Mouse (Mus musculus) kidney, adult 2 months (tissue): Measurements from ENCODE around the gene Ifi205. TPM values are rescaled to one million over a fixed set of nuclear protein-coding genes. Genes with fewer than 3 reads are reported as not detected.
A peak's percentile ranks its signal among the peaks of the same experiment; 100 is the strongest.
"Not testable (repeated sequence)": the region's sequence is repeated elsewhere in the genome, so short reads cannot be mapped to it uniquely, and the experiment has no call there.

Experiments used
- DNase-seq: peaks from one replicate; pipeline ENCODE4 v3.0.0; 2021
- H3K27ac ChIP-seq: fragments of 200-500 bp; 2 replicates; pipeline ENCODE4 v1.5.1; 2012; ENCODE audit warnings: low read depth, low read length, control low read depth, inconsistent platforms; ENCODE audit not compliant: insufficient read depth
- H3K27me3 ChIP-seq: fragments of 200-500 bp; replicated peaks from 2 replicates; pipeline ENCODE4 v1.6.1; 2012; ENCODE audit warnings: mild to moderate bottlenecking, moderate library complexity, low read length, inconsistent platforms; ENCODE audit not compliant: control insufficient read depth, insufficient read depth
- H3K36me3 ChIP-seq: fragments of 200-500 bp; 2 replicates; pipeline ENCODE4 v1.6.1; 2012; ENCODE audit warnings: mild to moderate bottlenecking, moderate library complexity, low read length, inconsistent platforms; ENCODE audit not compliant: control insufficient read depth, insufficient read depth
- H3K4me1 ChIP-seq: fragments of 200-500 bp; 2 replicates; pipeline ENCODE4 v1.6.1; 2011; ENCODE audit warnings: low read length; ENCODE audit not compliant: control insufficient read depth, insufficient read depth
- H3K4me3 ChIP-seq: fragments of 200-500 bp; 2 replicates; pipeline ENCODE4 v1.5.1; 2011; ENCODE audit warnings: mild to moderate bottlenecking, low read depth, low read length, control low read depth; ENCODE audit not compliant: insufficient read depth
- CTCF ChIP-seq: fragments of 200-500 bp; conservative IDR thresholded peaks from 2 replicates; pipeline ENCODE4 v1.5.1; 2011; ENCODE audit warnings: low read depth, mild to moderate bottlenecking, control low read depth, low read length, moderate library complexity, mixed read lengths; ENCODE audit not compliant: insufficient read depth, insufficient read length
- POLR2A ChIP-seq: fragments of 200-500 bp; IDR thresholded peaks from one replicate; pipeline ENCODE4 v1.6.1; 2011; ENCODE audit warnings: low read depth, low read length, control low read depth
- WGBS: fragments of 180-500 bp; shearing (Covaris S2); methylation state at CpG from one replicate; pipeline ENCODE4 v1.1.7; 2018; 5-methylcytosine and 5-hydroxymethylcytosine counted together
- polyA plus RNA-seq: library from polyadenylated mRNA; depleted of rRNA; stranded (reverse); fragments of >200 nt; gene quantifications from 2 replicates; pipeline ENCODE4 v1.2.3, GENCODE M21; 2012

Gene Ifi205
- polyA plus RNA-seq, 1 experiment = 0.64 TPM

DNA sequence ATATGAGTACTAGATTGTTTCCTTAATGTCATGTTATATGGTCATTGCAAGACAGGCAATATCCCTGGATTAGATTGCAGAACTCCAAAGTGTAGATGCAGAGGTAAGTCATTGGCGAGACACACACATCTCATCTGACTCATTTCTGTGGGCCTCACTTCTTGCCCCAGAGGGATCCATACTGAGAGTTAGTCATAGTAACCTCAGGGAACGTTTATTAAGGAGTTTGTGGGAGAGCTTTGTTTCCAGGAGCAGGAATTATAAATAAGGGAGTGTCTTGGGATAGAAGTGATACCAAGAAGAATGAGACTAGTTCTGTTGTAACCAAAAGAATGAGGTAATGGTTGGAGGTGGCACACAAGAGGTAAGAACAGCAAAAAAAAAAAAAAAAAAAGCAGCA lies 17.3 kb upstream of the Ifi205 start, which contains the start of gene Olfr432:
Olfr432 (plus strand) TSS at position 313 of the 400 bp plus-strand sequence.
- WGBS = 61% methylated on average over 2 of the region's 2 CpGs
- TF ChIP-seq POLR2A = no peak
- TF ChIP-seq CTCF = no peak
- Histone ChIP-seq H3K27me3 (no peaks in the 10 kb centered on the region), H3K36me3 (no peaks in the 10 kb centered on the region), H3K4me3 (no peak within 1 kb of the TSS), H3K27ac (no peak within 1 kb of the TSS), H3K4me1 (no peaks in the 10 kb centered on the region)
- DNase-seq = no peak

DNA sequence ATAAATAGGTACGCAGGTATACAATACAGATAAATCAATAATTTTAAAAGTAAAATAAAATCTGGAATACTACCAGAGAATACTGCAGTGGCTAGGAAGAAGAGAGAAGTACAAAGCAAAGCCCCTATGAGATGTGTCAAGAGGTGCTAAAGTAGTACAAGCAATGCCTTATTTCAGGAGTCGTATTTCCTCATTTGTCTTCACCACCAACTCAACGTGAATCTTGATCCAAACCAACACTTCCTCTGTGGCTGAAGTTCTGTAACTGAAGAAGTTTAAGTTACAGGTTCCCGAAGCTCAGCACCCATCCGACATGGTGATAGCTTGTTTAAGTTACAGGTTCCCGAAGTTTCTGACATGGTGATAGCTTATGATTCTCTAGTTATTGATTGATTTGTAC lies 16.6 kb upstream of the Ifi205 start:
- H3K27ac ChIP-seq, H3K27me3 ChIP-seq, H3K36me3 ChIP-seq, H3K4me1 ChIP-seq, H3K4me3 ChIP-seq, DNase-seq: not testable (repeated sequence)
- WGBS = 59% methylated on average over 6 of the region's 6 CpGs

GRCm38 (mm10) chr1:174044431-174044830 lies 12.8 kb upstream of the Ifi205 start:
- no peak for TF ChIP-seq CTCF
- TF ChIP-seq POLR2A = no peak
- Histone ChIP-seq H3K4me1 (no peaks in the 10 kb centered on the region), H3K36me3 (no peaks in the 10 kb centered on the region), H3K27ac (no peak overlapping the region), H3K4me3 (no peak overlapping the region), H3K27me3 (no peaks in the 10 kb centered on the region)
- WGBS = 64% methylated on average over 2 of the region's 2 CpGs
- DNase-seq = no peak

DNA sequence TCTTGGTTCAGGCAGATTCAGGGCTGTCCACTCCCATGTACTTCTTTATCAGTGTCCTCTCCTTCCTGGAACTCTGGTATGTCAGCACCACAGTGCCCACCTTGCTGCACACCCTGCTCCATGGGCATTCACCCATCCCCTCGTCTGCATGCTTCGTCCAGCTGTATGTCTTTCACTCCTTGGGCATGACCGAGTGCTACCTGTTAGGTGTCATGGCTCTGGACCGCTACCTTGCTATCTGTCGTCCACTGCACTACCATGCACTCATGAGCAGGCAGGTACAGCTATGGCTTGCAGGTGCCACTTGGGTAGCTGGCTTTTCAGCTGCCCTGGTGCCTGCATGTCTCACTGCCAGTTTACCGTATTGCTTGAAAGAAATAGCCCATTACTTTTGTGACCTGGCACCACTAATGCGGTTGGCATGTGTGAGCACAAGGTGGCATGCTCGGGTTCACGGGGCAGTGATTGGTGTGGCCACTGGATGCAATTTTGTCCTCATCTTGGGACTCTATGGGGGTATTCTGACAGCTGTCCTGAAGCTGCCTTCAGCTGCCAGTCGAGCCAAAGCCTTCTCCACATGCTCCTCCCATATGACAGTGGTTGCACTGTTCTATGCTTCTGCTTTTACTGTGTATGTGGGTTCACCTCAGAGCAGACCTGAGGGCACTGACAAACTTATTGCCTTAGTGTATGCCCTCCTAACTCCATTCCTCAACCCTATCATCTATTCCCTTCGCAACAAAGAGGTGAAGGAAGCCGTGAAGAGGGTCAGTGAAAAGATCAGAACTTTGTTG lies 10.7 kb upstream of the Ifi205 start:
- not testable (repeated sequence) for DNase-seq, H3K27me3 ChIP-seq, H3K27ac ChIP-seq, H3K4me1 ChIP-seq, H3K36me3 ChIP-seq, H3K4me3 ChIP-seq
- WGBS = 89% methylated on average over 12 of the region's 12 CpGs

- 69% methylated on average over 7 of the region's 7 CpGs for WGBS
- Histone ChIP-seq H3K27ac (peak within 1 kb of the TSS; percentile 31; the same call in 1 of the 2 replicates), H3K36me3 (no peaks in the 10 kb centered on the region), H3K4me3 (no peak within 1 kb of the TSS), H3K4me1 (no peaks in the 10 kb centered on the region), H3K27me3 (no peaks in the 10 kb centered on the region)
- peak; percentile 55 for DNase-seq
- no peak for TF ChIP-seq CTCF
- TF ChIP-seq POLR2A = no peak
Observed at GRCm38 (mm10) chr1:174040523-174041177, 9.0 kb upstream of the Ifi205 start, which contains the start of gene Olfr433. Gene Olfr433, plus strand, starts transcription at chr1:174040705.

DNA sequence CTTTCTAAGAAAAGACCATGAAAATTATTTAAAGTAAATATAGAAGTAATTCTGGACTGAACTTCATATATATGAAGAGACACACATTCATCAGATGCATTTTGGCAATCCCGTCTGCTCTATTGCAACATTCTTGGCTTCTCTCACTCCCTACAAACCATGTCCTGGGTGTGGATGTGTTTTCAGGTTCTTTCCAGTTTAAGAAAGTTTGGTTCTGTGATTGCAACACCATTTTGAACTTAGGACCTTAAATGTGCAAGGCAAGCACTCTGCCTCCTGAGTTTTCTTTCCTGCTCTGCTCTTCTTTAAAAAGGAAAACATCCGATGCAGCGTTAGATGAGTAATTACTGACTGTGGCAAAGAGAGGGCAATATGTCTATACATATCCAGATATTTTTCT lies 6.9 kb upstream of the Ifi205 start:
- WGBS = 65% methylated on average over 3 of the region's 3 CpGs
- TF ChIP-seq CTCF = no peak
- no peaks in the 10 kb centered on the region for H3K4me1 ChIP-seq
- no peaks in the 10 kb centered on the region for H3K27me3 ChIP-seq
- H3K4me3 ChIP-seq = no peak overlapping the region
- H3K27ac ChIP-seq = no peak overlapping the region
- H3K36me3 ChIP-seq = no peaks in the 10 kb centered on the region
- DNase-seq = peak; percentile 6

GRCm38 (mm10) chr1:174035841-174036240 lies 4.2 kb upstream of the Ifi205 start:
- no peak for TF ChIP-seq CTCF
- no peak for TF ChIP-seq POLR2A
- no peaks in the 10 kb centered on the region for H3K36me3 ChIP-seq
- H3K4me3 ChIP-seq = no peak overlapping the region
- no peaks in the 10 kb centered on the region for H3K4me1 ChIP-seq
- no peak overlapping the region for H3K27ac ChIP-seq
- 48% methylated on average over 4 of the region's 4 CpGs for WGBS
- DNase-seq = no peak
- H3K27me3 ChIP-seq = no peaks in the 10 kb centered on the region

DNA sequence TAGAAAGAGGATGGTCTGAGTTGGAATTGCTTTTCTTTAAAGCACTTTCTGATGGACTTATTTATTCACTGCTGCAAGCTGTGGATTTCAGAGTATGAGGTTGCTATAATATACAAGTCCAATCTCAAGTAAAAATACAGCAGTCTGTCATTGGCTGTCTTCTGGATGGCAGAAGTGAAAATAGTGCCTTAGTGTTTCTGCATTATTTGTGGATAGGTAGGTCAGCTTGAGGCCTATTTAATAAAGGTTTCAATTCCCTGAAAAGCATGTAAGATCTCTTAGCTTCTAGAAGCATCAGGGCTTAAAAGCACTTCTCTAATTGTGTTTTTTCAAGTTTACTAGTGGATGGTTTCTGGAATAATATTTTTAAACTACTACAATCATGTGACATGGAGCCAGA lies 24.6 kb downstream of the Ifi205 start:
- H3K4me3 ChIP-seq, H3K27ac ChIP-seq, H3K36me3 ChIP-seq, H3K4me1 ChIP-seq, H3K27me3 ChIP-seq, DNase-seq: not testable (repeated sequence)

DNA sequence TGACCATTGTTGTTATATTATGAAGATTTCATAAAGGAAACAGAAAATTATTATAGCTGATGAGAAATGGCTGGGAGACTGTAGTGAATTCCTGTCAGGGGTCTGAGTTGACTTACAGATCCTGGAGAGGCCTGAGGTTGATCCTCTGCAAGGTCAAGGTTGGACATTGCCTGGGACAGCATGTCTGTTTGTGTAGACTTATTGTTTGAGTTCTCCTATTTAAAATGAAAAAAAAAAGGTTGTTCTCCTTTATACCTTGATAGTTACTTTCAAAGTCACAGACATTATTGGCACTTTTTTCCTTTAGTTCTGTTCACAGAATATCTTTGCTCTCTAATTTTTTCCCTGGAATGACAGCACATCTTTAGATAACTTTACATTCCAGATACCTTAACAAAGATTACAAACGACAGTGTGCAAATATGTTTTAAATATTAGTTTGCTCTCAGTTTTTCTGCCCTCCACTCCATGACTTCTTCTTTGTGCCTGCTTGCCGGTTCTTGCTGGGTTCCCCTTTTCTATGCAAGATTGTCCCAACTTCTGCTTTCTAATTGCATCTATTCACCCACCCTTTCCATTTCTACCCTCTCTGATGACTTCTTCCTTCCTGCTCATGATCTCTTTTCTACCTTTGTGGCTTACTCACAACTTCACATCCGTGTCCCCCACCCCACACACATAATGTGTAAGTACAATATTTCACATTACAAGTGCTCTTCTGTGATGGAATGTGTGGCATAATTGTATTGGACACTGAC lies 27.1 kb downstream of the Ifi205 start:
- not testable (repeated sequence) for DNase-seq, H3K4me1 ChIP-seq, H3K36me3 ChIP-seq, H3K27me3 ChIP-seq, H3K4me3 ChIP-seq, H3K27ac ChIP-seq
- WGBS = 71% methylated on average over 2 of the region's 3 CpGs
